Mouse (Mus musculus) CH12.LX (cell line): ENCODE results near the gene Rab44. TPM values are rescaled to one million over a fixed set of nuclear protein-coding genes. Genes with fewer than 3 reads are reported as not detected.

ENCODE experiments used
- DNase-seq: peaks from one replicate; pipeline ENCODE4 v3.0.0-alpha.2; 2013; ENCODE audit errors: extremely low read depth
- H3K27ac ChIP-seq: 2 replicates; pipeline ENCODE4 v1.5.1; 2012; ENCODE audit warnings: low read depth, mild to moderate bottlenecking, control low read depth, moderate library complexity; ENCODE audit not compliant: insufficient read depth
- H3K27me3 ChIP-seq: replicated peaks from 2 replicates; pipeline ENCODE3; 2012; ENCODE audit warnings: inconsistent platforms
- H3K36me3 ChIP-seq, 2 experiments: replicated peaks in 1 of 2; 2 replicates each; pipeline versions ENCODE3 to v1.6.1; 2012; ENCODE audit warnings: inconsistent platforms in 1 of 2, low read length in 1 of 2, mild to moderate bottlenecking in 1 of 2, mixed read lengths in 1 of 2, moderate library complexity in 1 of 2; ENCODE audit not compliant: control insufficient read depth in 1 of 2, insufficient read depth in 1 of 2
- H3K4me1 ChIP-seq, 2 experiments: 2 replicates each; pipeline ENCODE4 v1.6.1; 2012; ENCODE audit warnings: inconsistent platforms in 1 of 2, moderate library complexity in 1 of 2; ENCODE audit not compliant: insufficient read depth in 2 of 2, control insufficient read depth in 1 of 2
- H3K4me2 ChIP-seq: 2 replicates; pipeline ENCODE4 v1.6.1; 2012; ENCODE audit warnings: low read depth, mild to moderate bottlenecking, control low read depth; ENCODE audit not compliant: poor library complexity, insufficient read depth, severe bottlenecking
- H3K4me3 ChIP-seq, 3 experiments: fragments of 150-350 bp in 1 of 3; sonication (generic) in 1 of 3; replicated peaks in 1 of 3; 2 replicates each; pipeline versions ENCODE3 to v1.5.1; 2011 to 2012; ENCODE audit warnings: low read depth in 2 of 3, low read length in 2 of 3, mild to moderate bottlenecking in 2 of 3, moderate library complexity in 2 of 3, control low read depth in 1 of 3, improper control_type of control experiment in 1 of 3, inconsistent platforms in 1 of 3, mixed read lengths in 1 of 3; ENCODE audit not compliant: poor library complexity in 1 of 3
- H3K79me2 ChIP-seq: replicated peaks from 2 replicates; pipeline ENCODE4 v1.6.1; 2012; ENCODE audit warnings: mild to moderate bottlenecking, moderate library complexity; ENCODE audit not compliant: control insufficient read depth, poor library complexity, insufficient read depth, severe bottlenecking; ENCODE audit errors: extremely low read depth
- H3K9ac ChIP-seq: 2 replicates; pipeline ENCODE4 v1.6.1; 2012; ENCODE audit warnings: low read depth, mild to moderate bottlenecking, control low read depth, moderate library complexity; ENCODE audit not compliant: insufficient read depth
- H3K9me3 ChIP-seq: replicated peaks from 2 replicates; pipeline ENCODE3; 2012; ENCODE audit warnings: low read length, inconsistent platforms, mixed read lengths
- BHLHE40 ChIP-seq: IDR thresholded peaks from 2 replicates; pipeline ENCODE4 v1.6.1; 2011; ENCODE audit warnings: mild to moderate bottlenecking, low read depth, low read length, improper control_type of control experiment
- CHD2 ChIP-seq: IDR thresholded peaks from 2 replicates; pipeline ENCODE4 v1.6.1; 2011; ENCODE audit warnings: low read length, improper control_type of control experiment
- ELF1 ChIP-seq: IDR thresholded peaks from 2 replicates; pipeline ENCODE4 v1.6.1; 2014; ENCODE audit warnings: low read depth, mild to moderate bottlenecking, inconsistent platforms, low read length, improper control_type of control experiment
- ETS1 ChIP-seq: conservative IDR thresholded peaks from 2 replicates; pipeline ENCODE4 v1.6.1; 2012; ENCODE audit warnings: low read depth, mild to moderate bottlenecking, inconsistent platforms, low read length, improper control_type of control experiment, moderate library complexity
- GABPA ChIP-seq: IDR thresholded peaks from 2 replicates; pipeline ENCODE4 v1.6.1; 2012; ENCODE audit warnings: low read depth, low read length, improper control_type of control experiment, inconsistent platforms; ENCODE audit not compliant: insufficient replicate concordance
- JUN ChIP-seq: IDR thresholded peaks from 2 replicates; pipeline ENCODE4 v1.6.1; 2011; ENCODE audit warnings: low read depth, mild to moderate bottlenecking, low read length, improper control_type of control experiment, moderate library complexity; ENCODE audit not compliant: insufficient read depth
- KAT2A ChIP-seq: IDR thresholded peaks from 2 replicates; pipeline ENCODE4 v1.6.1; 2012; ENCODE audit warnings: low read length, improper control_type of control experiment, inconsistent platforms; ENCODE audit not compliant: insufficient replicate concordance
- MAFK ChIP-seq: IDR thresholded peaks from 2 replicates; pipeline ENCODE4 v1.6.1; 2011; ENCODE audit warnings: low read length, improper control_type of control experiment; ENCODE audit not compliant: insufficient replicate concordance
- MAZ ChIP-seq: IDR thresholded peaks from 2 replicates; pipeline ENCODE4 v1.6.1; 2012; ENCODE audit warnings: low read depth, mild to moderate bottlenecking, inconsistent platforms, low read length, improper control_type of control experiment, moderate library complexity
- NRF1 ChIP-seq: IDR thresholded peaks from 2 replicates; pipeline ENCODE4 v1.6.1; 2014; ENCODE audit warnings: low read depth, mild to moderate bottlenecking, inconsistent platforms, low read length, improper control_type of control experiment, moderate library complexity
- PAX5 ChIP-seq: IDR thresholded peaks from 2 replicates; pipeline ENCODE4 v1.6.1; 2012; ENCODE audit warnings: low read length, inconsistent platforms, mixed read lengths
- POLR2A ChIP-seq: IDR thresholded peaks from 2 replicates; pipeline ENCODE4 v1.6.1; 2011; ENCODE audit warnings: low read depth, mild to moderate bottlenecking, improper control_type of control experiment, low read length
- POLR2AphosphoS2 ChIP-seq: IDR thresholded peaks from 2 replicates; pipeline ENCODE4 v1.6.1; 2011; ENCODE audit warnings: low read depth, low read length, improper control_type of control experiment
- RAD21 ChIP-seq: IDR thresholded peaks from 2 replicates; pipeline ENCODE4 v1.6.1; 2011; ENCODE audit warnings: low read depth, mild to moderate bottlenecking, low read length, improper control_type of control experiment, moderate library complexity
- RCOR1 ChIP-seq: conservative IDR thresholded peaks from 2 replicates; pipeline ENCODE4 v1.6.1; 2012; ENCODE audit warnings: low read depth, mild to moderate bottlenecking, inconsistent platforms, low read length, improper control_type of control experiment
- SMC3 ChIP-seq: IDR thresholded peaks from 2 replicates; pipeline ENCODE4 v1.6.1; 2011; ENCODE audit warnings: low read depth, low read length, improper control_type of control experiment
- TBP ChIP-seq: conservative IDR thresholded peaks from 2 replicates; pipeline ENCODE4 v1.6.1; 2011; ENCODE audit warnings: low read depth, low read length, improper control_type of control experiment
- TCF12 ChIP-seq: IDR thresholded peaks from 2 replicates; pipeline ENCODE4 v1.6.1; 2014; ENCODE audit warnings: low read depth, mild to moderate bottlenecking, inconsistent platforms, low read length, improper control_type of control experiment
- UBTF ChIP-seq: IDR thresholded peaks from 2 replicates; pipeline ENCODE4 v1.6.1; 2012; ENCODE audit warnings: low read depth, mild to moderate bottlenecking, inconsistent platforms, low read length, improper control_type of control experiment, moderate library complexity
- USF1 ChIP-seq: IDR thresholded peaks from 2 replicates; pipeline ENCODE4 v1.6.1; 2014; ENCODE audit warnings: low read depth, mild to moderate bottlenecking, inconsistent platforms, low read length, improper control_type of control experiment
- USF2 ChIP-seq: conservative IDR thresholded peaks from 2 replicates; pipeline ENCODE4 v1.6.1; 2011; ENCODE audit warnings: low read depth, low read length, improper control_type of control experiment
- ZC3H11A ChIP-seq: IDR thresholded peaks from 2 replicates; pipeline ENCODE4 v1.6.1; 2012; ENCODE audit warnings: low read depth, mild to moderate bottlenecking, inconsistent platforms, low read length, improper control_type of control experiment
- ZKSCAN1 ChIP-seq: IDR thresholded peaks from 2 replicates; pipeline ENCODE4 v1.6.1; 2012; ENCODE audit warnings: low read depth, inconsistent platforms, low read length, improper control_type of control experiment, borderline replicate concordance
- ZMIZ1 ChIP-seq: IDR thresholded peaks from 2 replicates; pipeline ENCODE4 v1.6.1; 2012; ENCODE audit warnings: low read depth, mild to moderate bottlenecking, inconsistent platforms, low read length, improper control_type of control experiment
- dilution Hi-C: fragments of 300-500 bp; cut with MboI; formaldehyde crosslinking; loops from 2 replicates; pipeline ENCODE4 v1.14.3; 2020; ENCODE audit warnings: low sequenced_read_pairs; ENCODE audit not compliant: extremely low pct_unique_long_range_greater_than_20kb, extremely low pct_ligation_motif_present
- in situ Hi-C: fragments of 300-500 bp; cut with MboI; formaldehyde crosslinking; loops from 3 replicates; pipeline ENCODE4 v1.14.3; 2019; ENCODE audit warnings: low sequenced_read_pairs, low pct_ligation_motif_present, low pct_unique_long_range_greater_than_20kb, mixed read lengths
- polyA plus RNA-seq: library from polyadenylated mRNA; unstranded; fragments of >175 nt; gene quantifications from 2 replicates; pipeline ENCODE4 v1.2.1, GENCODE M21; 2012; ENCODE audit warnings: low read depth; ENCODE audit not compliant: insufficient read length
- total RNA-seq, 2 experiments: library from RNA; depleted of rRNA; stranded (reverse); fragments of 300-350 nt in 1 of 2; fragments of >200 nt in 1 of 2; gene quantifications; 2 replicates each; pipeline ENCODE4 v1.2.3; 2012 to 2014

The Rab44 gene
- total and polyA plus RNA-seq, 3 experiments, result 0.30 to 0.34 TPM; not detected in 1

- no peak overlapping the region for H3K4me2 ChIP-seq
- dilution Hi-C loops (no loop called here), in situ Hi-C loops (no loop called here)
- no peak overlapping the region for H3K9ac ChIP-seq
- no peaks in the 10 kb centered on the region for H3K79me2 ChIP-seq
- H3K27me3 ChIP-seq, result no peaks in the 10 kb centered on the region
- TF ChIP-seq TBP (no peak), JUN (no peak), MAFK (no peak), SMC3 (no peak), ZMIZ1 (no peak), USF1 (no peak), TCF12 (no peak), UBTF (no peak), ETS1 (no peak), ZC3H11A (no peak), POLR2AphosphoS2 (no peak), ZKSCAN1 (no peak), CHD2 (no peak), PAX5 (no peak)
- no peak for DNase-seq
- H3K27ac ChIP-seq, result no peak overlapping the region
- H3K9me3 ChIP-seq, result no peaks in the 10 kb centered on the region
- H3K4me1 ChIP-seq, result peaks cover 6 to 10% of the 10 kb centered on the region in 2 experiments; a peak in 3 of 4 replicates
- H3K4me3 ChIP-seq, result no peak overlapping the region
- no peaks in the 10 kb centered on the region for H3K36me3 ChIP-seq
These were observed 8.9 kb downstream of the Rab44 start for GRCm38 (mm10) chr17:29122817-29123216.

- no peak overlapping the region for H3K4me2 ChIP-seq
- no peak for TF ChIP-seq RAD21
- no peak for TF ChIP-seq MAFK
- TF ChIP-seq ELF1, result no peak
- TF ChIP-seq USF2, result no peak
- TF ChIP-seq BHLHE40, result no peak
- TF ChIP-seq PAX5, result no peak
- TF ChIP-seq POLR2A, result no peak
- no peak for TF ChIP-seq MAZ
- TF ChIP-seq GABPA, result no peak
- no peak for TF ChIP-seq TCF12
- no peak for TF ChIP-seq USF1
- TF ChIP-seq SMC3, result no peak
- no peak for TF ChIP-seq KAT2A
- no peak for TF ChIP-seq NRF1
- TF ChIP-seq RCOR1, result no peak
- no peak overlapping the region for H3K27ac ChIP-seq
- H3K36me3 ChIP-seq, result no peaks in the 10 kb centered on the region
- H3K27me3 ChIP-seq, result no peaks in the 10 kb centered on the region
- H3K4me1 ChIP-seq, result peaks cover 6 to 10% of the 10 kb centered on the region in 2 experiments; a peak in 3 of 4 replicates
- dilution Hi-C loops (no loop called here), in situ Hi-C loops (no loop called here)
- H3K4me3 ChIP-seq, result no peak overlapping the region
- no peaks in the 10 kb centered on the region for H3K9me3 ChIP-seq
- no peaks in the 10 kb centered on the region for H3K79me2 ChIP-seq
- DNase-seq, result no peak
- H3K9ac ChIP-seq, result no peak overlapping the region
These were observed 9.7 kb downstream of the Rab44 start for GRCm38 (mm10) chr17:29123578-29124174.
